Mouse (Mus musculus) B cell, adult 2 months (primary cell): ENCODE measurements around the gene Fmnl3.
A peak's percentile ranks its signal among the peaks of the same experiment; 100 is the strongest.
"Not testable (repeated sequence)": the region's sequence is repeated elsewhere in the genome, so short reads cannot be mapped to it uniquely, and the experiment has no call there.

Source experiments
- DNase-seq, 2 experiments: peaks; one replicate each; pipeline ENCODE4 v3.0.0; 2022

Gene Fmnl3

GRCm38 (mm10) chr15:99386796-99387195 lies 16.5 kb upstream of the Fmnl3 start:
- DNase-seq: no peak

- DNase-seq: not testable (repeated sequence)
Observed at GRCm38 (mm10) chr15:99386110-99386509, 15.8 kb upstream of the Fmnl3 start.

- no peak for DNase-seq
Observed at GRCm38 (mm10) chr15:99384071-99384470, 13.8 kb upstream of the Fmnl3 start.

GRCm38 (mm10) chr15:99382893-99383292 lies 12.6 kb upstream of the Fmnl3 start:
- no peak for DNase-seq

GRCm38 (mm10) chr15:99376240-99376639 lies 6.0 kb upstream of the Fmnl3 start:
- no peak for DNase-seq

- no peak for DNase-seq
Observed at GRCm38 (mm10) chr15:99375581-99375980, 5.3 kb upstream of the Fmnl3 start.

GRCm38 (mm10) chr15:99375036-99375435 lies 4.8 kb upstream of the Fmnl3 start:
- DNase-seq: no peak

- no peak for DNase-seq
Observed at GRCm38 (mm10) chr15:99372761-99373160, 2.5 kb upstream of the Fmnl3 start.

- no peak for DNase-seq
Observed at GRCm38 (mm10) chr15:99371526-99372340, 1.5 kb upstream of the Fmnl3 start.

GRCm38 (mm10) chr15:99369391-99370171 lies 701 bp downstream of the Fmnl3 start:
- no peak for DNase-seq

GRCm38 (mm10) chr15:99368583-99369266 lies 1.6 kb downstream of the Fmnl3 start:
- DNase-seq: no peak

- peak; percentile 65 to 72 for DNase-seq
Observed at GRCm38 (mm10) chr15:99364921-99365320, 5.4 kb downstream of the Fmnl3 start.

- peak in 1 of 2 experiments; percentile 13 for DNase-seq
Observed at GRCm38 (mm10) chr15:99364022-99364530, 6.2 kb downstream of the Fmnl3 start.

- DNase-seq: no peak
Observed at GRCm38 (mm10) chr15:99358952-99359351, 11.3 kb downstream of the Fmnl3 start.

GRCm38 (mm10) chr15:99356462-99356861 lies 13.8 kb downstream of the Fmnl3 start:
- DNase-seq: no peak

- DNase-seq: no peak
Observed at GRCm38 (mm10) chr15:99355660-99356059, 14.6 kb downstream of the Fmnl3 start.

GRCm38 (mm10) chr15:99352306-99352705 lies 18.0 kb downstream of the Fmnl3 start:
- DNase-seq: no peak

GRCm38 (mm10) chr15:99351610-99352009 lies 18.7 kb downstream of the Fmnl3 start:
- peak in 1 of 2 experiments; percentile 19 for DNase-seq

GRCm38 (mm10) chr15:99344961-99345360 lies 25.3 kb downstream of the Fmnl3 start:
- DNase-seq: no peak

- no peak for DNase-seq
Observed at GRCm38 (mm10) chr15:99344148-99344870, 26.0 kb downstream of the Fmnl3 start.

- no peak for DNase-seq
Observed at GRCm38 (mm10) chr15:99343414-99344147, 26.7 kb downstream of the Fmnl3 start.
